Mouse (Mus musculus) bone marrow, adult 2 months (tissue): ENCODE measurements around the gene Mcub. TPM values are rescaled to one million over a fixed set of nuclear protein-coding genes. Genes with fewer than 3 reads are reported as not detected.
A peak's percentile ranks its signal among the peaks of the same experiment; 100 is the strongest.

Experiments
- H3K27ac ChIP-seq: fragments of 200-500 bp; 2 replicates; pipeline ENCODE4 v1.5.1; 2012; ENCODE audit warnings: low read depth, mild to moderate bottlenecking, control low read depth, inconsistent platforms, low read length; ENCODE audit not compliant: control insufficient read depth, poor library complexity, insufficient read depth
- H3K4me1 ChIP-seq: fragments of 200-500 bp; 2 replicates; pipeline ENCODE4 v1.6.1; 2011; ENCODE audit warnings: low read length; ENCODE audit not compliant: control insufficient read depth, insufficient read depth
- H3K4me3 ChIP-seq: fragments of 200-500 bp; replicated peaks from 2 replicates; pipeline ENCODE3; 2011; ENCODE audit warnings: mild to moderate bottlenecking, low read depth, low read length, control low read depth; ENCODE audit not compliant: control insufficient read depth
- CTCF ChIP-seq: fragments of 200-500 bp; IDR thresholded peaks from 2 replicates; pipeline ENCODE4 v1.5.1; 2011; ENCODE audit warnings: low read length, control low read depth; ENCODE audit not compliant: control insufficient read depth, insufficient read depth
- POLR2A ChIP-seq: fragments of 200-500 bp; IDR thresholded peaks from 2 replicates; pipeline ENCODE4 v1.6.1; 2011; ENCODE audit warnings: low read depth, mild to moderate bottlenecking, control low read depth, low read length, borderline replicate concordance; ENCODE audit not compliant: control insufficient read depth
- WGBS: fragments of 180-500 bp; shearing (Covaris S2); methylation state at CpG from one replicate; pipeline ENCODE4 v1.1.7; 2018; 5-methylcytosine and 5-hydroxymethylcytosine counted together
- polyA plus RNA-seq: library from polyadenylated mRNA; stranded (reverse); fragments of >200 nt; gene quantifications from 2 replicates; pipeline ENCODE4 v1.2.4, GENCODE M21; 2011; ENCODE audit warnings: low replicate concordance; ENCODE audit not compliant: missing spikeins, insufficient read depth, insufficient read length

The Mcub gene
- polyA plus RNA-seq, 1 experiment, result 2.3 TPM

GRCm38 (mm10) chr3:129969031-129969430 is 975 bp downstream of the Mcub start:
- TF ChIP-seq CTCF, result no peak
- no peak for TF ChIP-seq POLR2A
- WGBS, result 24% methylated on average over 10 of the region's 10 CpGs
- H3K27ac ChIP-seq, result peak overlapping the region; percentile 57
- peaks cover 1% of the 10 kb centered on the region for H3K4me1 ChIP-seq
- H3K4me3 ChIP-seq, result peak overlapping the region; percentile 66

GRCm38 (mm10) chr3:129967874-129968273 is 2.1 kb downstream of the Mcub start:
- no peak overlapping the region for H3K27ac ChIP-seq
- no peak overlapping the region for H3K4me3 ChIP-seq
- 84% methylated on average over 9 of the region's 9 CpGs for WGBS
- peaks cover 1% of the 10 kb centered on the region for H3K4me1 ChIP-seq
- TF ChIP-seq POLR2A (no peak), CTCF (no peak)

- Histone ChIP-seq H3K4me3 (no peak overlapping the region), H3K4me1 (peaks cover 1% of the 10 kb centered on the region), H3K27ac (no peak overlapping the region)
- 83% methylated on average over 8 of the region's 8 CpGs for WGBS
- TF ChIP-seq CTCF, result no peak
- no peak for TF ChIP-seq POLR2A
Measured at GRCm38 (mm10) chr3:129964681-129965080, 5.3 kb downstream of the Mcub start.

- no peaks in the 10 kb centered on the region for H3K4me1 ChIP-seq
- WGBS, result 79% methylated on average over 8 of the region's 8 CpGs
- no peak overlapping the region for H3K4me3 ChIP-seq
- no peak for TF ChIP-seq POLR2A
- no peak for TF ChIP-seq CTCF
- H3K27ac ChIP-seq, result no peak overlapping the region; the same call in 1 of the 2 replicates
Measured at GRCm38 (mm10) chr3:129962533-129962932, 7.5 kb downstream of the Mcub start.

GRCm38 (mm10) chr3:129953296-129953695 is 16.7 kb downstream of the Mcub start:
- 63% methylated on average over 4 of the region's 4 CpGs for WGBS
- TF ChIP-seq CTCF (no peak), POLR2A (no peak)
- Histone ChIP-seq H3K4me1 (no peaks in the 10 kb centered on the region), H3K4me3 (no peak overlapping the region), H3K27ac (no peak overlapping the region)

GRCm38 (mm10) chr3:129949158-129949773 is 20.7 kb downstream of the Mcub start:
- Histone ChIP-seq H3K4me3 (no peak overlapping the region), H3K27ac (no peak overlapping the region), H3K4me1 (no peaks in the 10 kb centered on the region; the same call in 1 of the 2 replicates)
- WGBS, result 77% methylated on average over 5 of the region's 5 CpGs
- TF ChIP-seq CTCF (no peak), POLR2A (no peak)

- no peak overlapping the region for H3K27ac ChIP-seq
- TF ChIP-seq CTCF (no peak), POLR2A (no peak)
- no peaks in the 10 kb centered on the region; the same call in 1 of the 2 replicates for H3K4me1 ChIP-seq
- no peak overlapping the region for H3K4me3 ChIP-seq
- 46% methylated on average over 5 of the region's 5 CpGs for WGBS
Measured at GRCm38 (mm10) chr3:129948359-129948758, 21.6 kb downstream of the Mcub start.

GRCm38 (mm10) chr3:129946217-129946914 is 23.6 kb downstream of the Mcub start:
- 22% methylated on average over 5 of the region's 5 CpGs for WGBS
- H3K27ac ChIP-seq, result no peak overlapping the region

More at GRCm38 (mm10) chr3:129946217-129946914, 23.6 kb downstream of the Mcub start:
- TF ChIP-seq POLR2A (no peak), CTCF (no peak)
- Histone ChIP-seq H3K4me1 (no peaks in the 10 kb centered on the region; the same call in 1 of the 2 replicates), H3K4me3 (no peak overlapping the region)
